Mouse (Mus musculus) layer of hippocampus, adult 9-10 months (tissue): ENCODE measurements at regions not wholly inside any gene's neighbourhood (a gene's known extent, or its start where the extent isn't known, plus 50 kb on each side); places are given as distances from the start of the nearest gene placed in this dataset.

Source experiments
- DNase-seq: peaks from one replicate; pipeline ENCODE4 v3.0.0; 2022; ENCODE audit warnings: low spot score

- no peak for DNase-seq
Measured at GRCm38 (mm10) chr12:110387056-110387455, 59.9 kb upstream of the Ppp2r5c start.

- no peak for DNase-seq
Measured at GRCm38 (mm10) chr12:110387567-110387966, 59.4 kb upstream of the Ppp2r5c start.

GRCm38 (mm10) chr12:110389439-110389838, 57.5 kb upstream of the Ppp2r5c start:
- DNase-seq = no peak

GRCm38 (mm10) chr12:110391464-110391863, 55.5 kb upstream of the Ppp2r5c start:
- DNase-seq = no peak

- no peak for DNase-seq
Measured at GRCm38 (mm10) chr12:110393555-110393954, 53.4 kb upstream of the Ppp2r5c start.
